Mouse (Mus musculus) MEL-GATA-1-ER (cell line): ENCODE measurements around the gene Hist1h4h.
"Not testable (repeated sequence)": the region's sequence is repeated elsewhere in the genome, so short reads cannot be mapped to it uniquely, and the experiment has no call there.

Source experiments
- DNase-seq: peaks from one replicate; pipeline ENCODE4 v3.0.0-alpha.2; 2012; ENCODE audit warnings: low read depth; ENCODE audit errors: extremely low read depth

Gene Hist1h4h

GRCm38 (mm10) chr13:23534368-23535131 is 3.7 kb downstream of the Hist1h4h start:
- DNase-seq: no peak

DNA sequence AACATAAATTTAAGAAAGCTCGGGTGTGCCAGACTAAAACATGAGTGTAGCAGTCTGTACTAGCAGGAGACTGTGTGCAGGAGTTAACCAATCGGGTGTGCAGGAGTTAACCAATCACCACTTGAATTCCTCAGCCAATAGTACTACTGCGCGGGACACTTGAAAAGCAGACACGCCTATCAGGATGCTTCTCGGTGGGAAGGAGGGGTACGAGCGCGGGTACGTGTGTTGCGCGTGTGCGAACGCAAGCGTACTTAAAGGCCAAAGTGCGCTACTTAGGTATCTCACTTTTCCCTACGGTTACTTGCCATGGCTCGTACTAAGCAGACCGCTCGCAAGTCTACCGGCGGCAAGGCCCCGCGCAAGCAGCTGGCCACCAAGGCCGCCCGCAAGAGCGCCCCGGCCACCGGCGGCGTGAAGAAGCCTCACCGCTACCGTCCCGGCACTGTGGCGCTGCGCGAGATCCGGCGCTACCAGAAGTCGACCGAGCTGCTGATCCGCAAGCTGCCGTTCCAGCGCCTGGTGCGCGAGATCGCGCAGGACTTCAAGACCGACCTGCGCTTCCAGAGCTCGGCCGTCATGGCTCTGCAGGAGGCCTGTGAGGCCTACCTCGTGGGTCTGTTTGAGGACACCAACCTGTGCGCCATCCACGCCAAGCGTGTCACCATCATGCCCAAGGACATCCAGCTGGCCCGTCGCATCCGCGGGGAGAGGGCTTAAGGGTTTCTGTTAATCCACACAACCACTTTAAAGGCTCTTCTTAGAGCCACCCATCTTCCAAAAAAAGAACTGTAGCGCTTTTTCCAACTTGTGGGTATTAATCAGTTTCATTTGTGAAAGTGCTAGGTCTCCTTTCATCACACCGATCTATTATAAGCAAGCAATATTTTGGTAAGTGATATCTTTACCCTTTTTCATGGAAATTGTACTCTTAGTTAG is 4.6 kb downstream of the Hist1h4h start, which contains the start of gene Hist1h3g:
TSS of gene Hist1h3g (plus strand) at position 286 of the 939 bp plus-strand sequence.
- DNase-seq: peak; percentile 99

DNA sequence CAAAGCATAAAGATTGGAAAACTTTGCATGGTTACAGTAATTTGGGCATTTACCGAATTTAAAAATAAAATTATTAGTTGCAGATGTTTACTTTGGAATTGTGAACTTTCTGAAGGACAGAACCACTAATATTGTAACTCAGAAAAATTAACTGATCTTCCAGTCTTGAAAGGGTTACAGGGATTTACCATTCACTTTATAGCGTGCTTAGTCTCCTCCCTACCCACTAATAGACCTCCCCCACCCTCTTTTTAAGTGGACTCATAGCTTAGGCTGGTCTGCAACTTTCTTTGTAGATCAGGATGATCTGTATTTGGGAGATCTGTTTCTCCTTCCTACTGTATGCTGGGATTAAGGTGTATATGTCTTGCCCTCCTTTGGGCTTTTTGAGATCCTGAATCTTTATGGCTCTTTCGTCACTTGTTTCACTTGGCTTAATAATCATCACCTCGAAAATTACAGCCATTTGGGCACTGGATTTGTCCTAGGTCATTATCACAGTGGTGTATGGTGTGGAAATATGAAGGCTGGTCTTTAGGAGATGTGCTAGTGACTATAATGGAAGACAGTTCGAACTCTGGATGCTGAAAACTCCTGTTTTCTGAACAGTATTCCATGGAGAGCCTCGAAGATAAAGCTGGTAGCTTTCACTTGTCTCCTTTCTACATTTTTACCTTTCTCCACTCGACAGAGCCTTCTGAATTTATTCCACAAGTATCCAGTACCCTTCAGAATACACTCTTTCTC is 5.4 kb downstream of the Hist1h4h start:
- no peak for DNase-seq

- no peak for DNase-seq
Measured at GRCm38 (mm10) chr13:23537006-23537710, 6.3 kb downstream of the Hist1h4h start.

DNA sequence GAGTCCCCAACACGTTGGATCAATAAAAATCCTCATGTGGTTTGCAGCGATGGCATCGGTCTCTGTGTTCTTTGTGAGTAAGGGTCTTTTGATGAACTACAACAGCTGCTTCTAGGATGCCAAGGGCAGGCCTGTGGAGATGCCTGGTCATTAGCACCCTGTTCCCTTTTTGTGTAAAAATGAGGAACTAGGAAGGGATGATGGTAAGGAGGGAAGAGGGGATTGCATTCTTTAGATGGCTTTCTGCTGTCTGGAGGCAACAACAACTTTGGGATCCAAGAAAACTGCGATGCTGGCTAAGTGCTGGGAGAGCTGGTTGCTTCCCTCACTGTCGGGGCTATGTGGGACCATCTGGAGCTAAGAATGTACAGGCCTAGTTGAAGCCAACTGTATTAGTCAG is 7.4 kb downstream of the Hist1h4h start:
- no peak for DNase-seq

DNA sequence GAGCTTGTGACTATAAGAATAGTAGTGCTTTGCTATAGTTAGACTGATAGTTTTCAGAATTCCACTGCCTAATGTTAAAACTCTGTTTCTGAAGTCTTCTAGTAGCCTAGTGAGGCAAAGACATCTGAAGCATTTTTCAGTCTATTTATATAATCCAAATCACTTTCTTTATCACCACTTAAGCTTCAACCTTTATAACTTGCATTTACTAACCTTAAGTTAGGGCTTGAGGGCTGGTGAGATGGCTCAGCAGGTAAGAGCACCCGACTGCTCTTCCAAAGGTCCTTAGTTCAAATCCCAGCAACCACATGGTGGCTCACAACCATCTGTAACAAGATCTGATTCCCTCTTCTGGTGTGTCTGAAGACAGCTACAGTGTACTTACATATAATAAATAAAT is 9.0 kb downstream of the Hist1h4h start:
- DNase-seq: not testable (repeated sequence)

- no peak for DNase-seq
Measured at GRCm38 (mm10) chr13:23541497-23541896, 10.6 kb downstream of the Hist1h4h start.

- DNase-seq: not testable (repeated sequence)
Measured at GRCm38 (mm10) chr13:23542225-23542980, 11.6 kb downstream of the Hist1h4h start.

- DNase-seq: peak; percentile 100
Measured at GRCm38 (mm10) chr13:23542999-23543607, 12.3 kb downstream of the Hist1h4h start, which contains the start of gene Hist1h2bh. TSS of gene Hist1h2bh (minus strand) at chr13:23543392.

DNA sequence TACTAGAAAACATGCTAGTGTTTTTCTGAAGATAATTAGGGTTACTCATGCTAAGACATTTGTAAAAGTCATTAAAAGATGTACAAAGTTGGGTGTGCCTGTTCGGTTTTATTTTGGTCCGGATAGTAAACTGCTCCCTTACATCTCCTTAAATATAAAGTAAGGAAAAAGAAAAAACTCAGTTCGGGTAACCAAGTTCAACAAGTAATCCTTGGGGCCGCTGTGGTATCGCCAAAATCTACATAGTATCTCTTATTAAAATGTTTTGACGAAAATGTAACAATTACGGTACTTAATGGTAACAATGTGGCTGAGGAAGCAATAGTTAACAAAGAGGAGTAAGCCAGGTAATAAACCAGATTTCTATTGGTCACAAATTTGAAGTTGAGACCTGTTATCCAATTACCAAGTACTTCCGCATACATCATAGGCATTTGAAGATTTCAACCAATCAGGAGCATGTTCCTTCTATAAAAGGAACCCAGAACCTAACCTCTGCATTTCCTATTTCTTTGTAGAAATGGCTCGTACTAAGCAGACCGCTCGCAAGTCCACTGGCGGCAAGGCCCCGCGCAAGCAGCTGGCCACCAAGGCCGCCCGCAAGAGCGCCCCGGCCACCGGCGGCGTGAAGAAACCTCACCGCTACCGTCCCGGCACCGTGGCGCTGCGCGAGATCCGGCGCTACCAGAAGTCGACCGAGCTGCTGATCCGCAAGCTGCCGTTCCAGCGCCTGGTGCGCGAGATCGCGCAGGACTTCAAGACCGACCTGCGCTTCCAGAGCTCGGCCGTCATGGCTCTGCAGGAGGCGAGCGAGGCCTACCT is 13.3 kb downstream of the Hist1h4h start, which contains the start of gene Hist1h3f:
TSS of gene Hist1h3f (plus strand) at position 88 of the 822 bp plus-strand sequence.
- DNase-seq: peak; percentile 97

GRCm38 (mm10) chr13:23544787-23545120 is 13.9 kb downstream of the Hist1h4h start:
- DNase-seq: not testable (repeated sequence)

- DNase-seq: no peak
Measured at GRCm38 (mm10) chr13:23546694-23547093, 15.8 kb downstream of the Hist1h4h start.

DNA sequence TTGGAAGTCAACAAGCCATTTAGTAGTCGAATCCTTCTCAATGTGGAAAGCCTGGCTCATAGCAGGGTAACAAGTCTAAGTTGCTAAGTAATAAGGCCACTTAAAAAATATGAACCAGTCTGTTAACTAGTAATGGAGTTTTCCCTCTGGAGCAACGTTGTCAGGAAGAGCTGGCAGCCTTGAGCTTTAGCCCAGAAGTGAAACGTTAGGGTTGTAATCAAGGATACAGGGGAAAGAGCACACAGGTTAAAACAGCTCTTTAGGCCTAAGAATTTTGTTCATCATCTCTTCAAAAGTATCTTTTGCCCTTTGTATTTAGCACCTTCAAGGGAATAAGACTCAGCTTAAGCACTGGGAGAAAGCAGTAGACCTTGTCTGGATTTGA is 19.9 kb downstream of the Hist1h4h start:
- DNase-seq: peak; percentile 71

DNA sequence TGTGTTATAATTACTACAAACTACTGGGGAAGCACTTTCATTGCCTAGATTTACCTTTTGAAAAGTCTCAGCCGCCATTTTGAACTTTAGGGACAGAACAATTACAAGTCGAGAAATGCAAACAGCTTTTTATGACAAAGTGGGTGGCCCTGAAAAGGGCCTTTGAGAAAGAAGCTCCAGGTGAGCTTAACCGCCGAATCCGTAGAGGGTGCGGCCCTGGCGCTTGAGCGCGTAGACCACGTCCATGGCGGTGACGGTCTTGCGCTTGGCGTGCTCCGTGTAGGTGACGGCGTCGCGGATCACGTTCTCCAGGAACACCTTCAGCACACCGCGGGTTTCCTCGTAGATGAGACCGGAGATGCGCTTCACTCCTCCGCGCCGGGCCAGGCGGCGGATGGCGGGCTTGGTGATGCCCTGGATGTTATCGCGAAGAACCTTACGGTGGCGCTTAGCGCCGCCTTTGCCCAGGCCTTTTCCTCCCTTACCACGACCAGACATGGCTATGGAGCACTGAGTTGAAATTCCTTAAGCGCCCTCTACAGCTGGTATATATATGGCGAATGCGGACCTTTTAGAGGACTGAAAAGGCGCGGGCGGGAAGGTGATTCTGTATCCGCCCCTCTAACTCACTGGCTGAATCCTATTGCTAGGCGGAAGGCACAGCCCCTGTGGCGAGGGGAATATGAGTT is 20.4 kb downstream of the Hist1h4h start, which contains the start of gene Hist1h4f:
TSS of gene Hist1h4f (minus strand) at position 503 of the 689 bp plus-strand sequence.
- peak; percentile 94 for DNase-seq

GRCm38 (mm10) chr13:23551931-23552914 is 21.4 kb downstream of the Hist1h4h start:
- no peak for DNase-seq

DNA sequence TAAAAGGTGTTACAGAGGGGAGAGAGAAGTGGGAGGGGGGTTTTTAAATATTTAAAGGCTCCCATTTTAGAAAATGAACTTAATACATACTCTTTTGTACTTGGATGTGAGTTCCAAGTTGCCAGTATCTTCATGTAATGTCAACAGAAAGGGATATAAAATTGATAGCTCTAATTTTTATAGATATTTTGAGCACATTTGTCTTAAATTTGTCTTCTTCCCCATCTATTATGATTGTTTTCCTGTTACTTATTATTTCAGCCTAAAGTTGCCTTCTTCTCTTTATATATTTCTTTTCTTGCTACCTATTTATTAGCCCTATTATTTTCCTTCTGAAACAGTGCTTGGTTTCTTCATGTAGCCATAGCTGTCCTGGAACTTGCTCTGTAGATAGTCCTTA is 22.1 kb downstream of the Hist1h4h start, which contains the start of gene Hist1h1d:
TSS of gene Hist1h1d (plus strand) at position 301 of the 400 bp plus-strand sequence.
- DNase-seq: no peak

DNA sequence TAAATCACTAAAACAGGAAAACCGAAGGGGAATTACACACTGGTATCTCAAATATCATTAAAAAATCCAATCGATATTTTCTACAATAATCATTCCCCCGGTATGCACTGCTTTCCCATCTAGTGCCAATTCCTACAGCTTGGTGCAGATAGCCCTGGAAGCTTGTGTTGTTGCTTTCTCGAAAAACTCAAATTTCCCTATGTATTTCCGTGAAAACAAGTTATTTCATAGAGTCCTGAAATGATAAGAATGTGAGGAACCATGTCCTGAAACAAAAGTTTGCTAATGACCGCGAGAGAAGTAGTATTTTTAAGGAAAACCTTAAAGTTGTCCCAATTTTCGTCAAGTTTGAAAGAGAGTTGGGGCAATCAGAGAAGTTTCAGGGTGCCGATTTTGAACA is 23.5 kb downstream of the Hist1h4h start:
- DNase-seq: peak; percentile 49
